Comparison of ENCODE assay signal across 10 mouse cellular contexts in the genomic region with DNA sequence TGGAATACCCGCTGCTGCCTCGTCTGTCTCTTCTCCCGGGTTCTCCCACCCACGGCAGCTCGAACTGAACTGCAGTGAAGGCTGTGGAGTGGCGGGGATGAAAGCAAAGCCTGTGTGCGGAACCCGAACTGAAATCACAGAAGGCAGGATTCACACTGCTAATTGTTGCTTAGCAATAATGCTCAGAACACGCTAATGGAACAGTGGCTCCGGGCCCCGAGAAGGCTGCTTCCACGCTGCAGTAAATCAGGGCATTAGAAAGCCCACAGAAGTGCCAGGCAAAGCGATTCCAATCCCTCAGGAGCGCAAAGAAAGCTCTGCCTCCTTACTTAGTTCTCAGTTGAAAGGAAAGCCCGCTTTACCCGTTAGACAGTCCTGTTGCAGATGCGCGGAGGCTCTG.
DNase-seq lines count a peak whose midpoint lies in the region; ATAC-seq and TF ChIP-seq lines count a peak whose summit lies in the region.
"Had no signal": no experiment of that assay in that cellular context is flagged by ENCODE, and none has a peak within 500 bp of the region (broad histone marks: within the 10 kb centered on the region; RNA-seq: fewer than 3 reads in every experiment).

No protein-coding gene starts in this region.

- TF ChIP-seq CTCF in lung, postnatal 0 days (IDR thresholded peaks at IDR 0.05): no peak

- WGBS in hindbrain, embryonic 12.5 days: 70% methylated on average over 18 of the region's 18 CpGs
- WGBS in hindbrain, embryonic 10.5 days: 82% methylated on average over 18 of the region's 18 CpGs
- 86% methylated on average over 18 of the region's 18 CpGs for WGBS in lung, postnatal 0 days

- no peak for ATAC-seq in hindbrain, embryonic 12.5 days (ENCODE audit: low FRiP score)
- no peak for ATAC-seq in inflammation-experienced regulatory T-cells, adult 6 months
- ATAC-seq in lung, postnatal 0 days: no peak
- ATAC-seq in monocyte, adult 5-6 weeks (replicated peaks; ENCODE audit: insufficient number of reproducible peaks, low FRiP score, low TSS enrichment, poor library complexity, severe bottlenecking): no peak

- no peak overlapping the region for H3K27ac ChIP-seq in hindbrain, embryonic 12.5 days
- no peak overlapping the region for H3K27ac ChIP-seq in hindbrain, embryonic 10.5 days
- H3K27ac ChIP-seq in lung, postnatal 0 days (ENCODE audit: low read length): no peak overlapping the region

- no peak for TF ChIP-seq EP300 in lung, postnatal 0 days (IDR thresholded peaks at IDR 0.05)

- H3K27me3 ChIP-seq in hindbrain, embryonic 12.5 days: no peaks in the 10 kb centered on the region
- no peaks in the 10 kb centered on the region for H3K27me3 ChIP-seq in hindbrain, embryonic 10.5 days (ENCODE audit: insufficient read depth, poor library complexity, severe bottlenecking)
- no peaks in the 10 kb centered on the region for H3K27me3 ChIP-seq in lung, postnatal 0 days (replicated peaks; ENCODE audit: insufficient read depth, low read length)

- no peaks in the 10 kb centered on the region for H3K36me3 ChIP-seq in hindbrain, embryonic 12.5 days
- H3K36me3 ChIP-seq in hindbrain, embryonic 10.5 days: no peaks in the 10 kb centered on the region
- no peaks in the 10 kb centered on the region for H3K36me3 ChIP-seq in lung, postnatal 0 days (ENCODE audit: insufficient read depth, low read length)

- no peak overlapping the region for H3K4me3 ChIP-seq in hindbrain, embryonic 12.5 days
- no peak overlapping the region for H3K4me3 ChIP-seq in hindbrain, embryonic 10.5 days
- no peak overlapping the region for H3K4me3 ChIP-seq in lung, postnatal 0 days (ENCODE audit: low read depth, low read length)

- H3K4me1 ChIP-seq in hindbrain, embryonic 12.5 days: 0 out of 2 replicates have a peak, but pooled peaks cover 7% of the 10 kb centered on the region
- no peaks in the 10 kb centered on the region; the same call in 1 of the 2 replicates for H3K4me1 ChIP-seq in hindbrain, embryonic 10.5 days (replicated peaks)
- no peaks in the 10 kb centered on the region for H3K4me1 ChIP-seq in lung, postnatal 0 days (ENCODE audit: insufficient read depth, low read depth, low read length)

- no peak overlapping the region for H3K9ac ChIP-seq in hindbrain, embryonic 12.5 days
- H3K9ac ChIP-seq in lung, postnatal 0 days (replicated peaks; ENCODE audit: low read depth): no peak overlapping the region

- H3K4me2 ChIP-seq in hindbrain, embryonic 12.5 days (replicated peaks): 0 out of 2 replicates have a peak overlapping the region, but pooled peaks have one; percentile 1
- no peak overlapping the region for H3K4me2 ChIP-seq in lung, postnatal 0 days (replicated peaks; ENCODE audit: low read depth, low read length)

- H3K9me3 ChIP-seq in hindbrain, embryonic 12.5 days (replicated peaks): no peaks in the 10 kb centered on the region
- H3K9me3 ChIP-seq in hindbrain, embryonic 10.5 days: no peaks in the 10 kb centered on the region
- no peaks in the 10 kb centered on the region for H3K9me3 ChIP-seq in lung, postnatal 0 days (ENCODE audit: low read length)

- DNase-seq in hindbrain, embryonic 10.5 days (ENCODE audit: low spot score): no peak
- peak; percentile 16 to 30 for DNase-seq in frontal cortex, postnatal 10 days (ENCODE audit: low spot score in 2 of 2)
- DNase-seq in left cerebral cortex, adult 8-10 months (ENCODE audit: low spot score in 2 of 2): peak; percentile 12 to 18
- DNase-seq in right cerebral cortex, adult 2 months (ENCODE audit: low spot score in 2 of 2): peak; percentile 55 to 69
- no peak for DNase-seq in lung, postnatal 0 days (ENCODE audit: low spot score)
- DNase-seq: heart, postnatal 10 days; liver had no signal

Comparison
In these comparisons a context has a peak if more than half of its experiments do, and no peak if none do; other contexts are left out.
1. DNase-seq: peak in frontal cortex, postnatal 10 days (2 of 2), left cerebral cortex, adult 8-10 months (2 of 2) and right cerebral cortex, adult 2 months (2 of 2); none in hindbrain, embryonic 10.5 days (single experiment) and lung, postnatal 0 days (single experiment).